Mouse (Mus musculus): ENCODE measurements at regions not wholly inside any gene's neighbourhood (a gene's known extent, or its start where the extent isn't known, plus 50 kb on each side); places are given as distances from the start of the nearest gene placed in this dataset.
"Not testable (repeated sequence)": the region's sequence is repeated elsewhere in the genome, so short reads cannot be mapped to it uniquely, and the experiment has no call there.

DNA sequence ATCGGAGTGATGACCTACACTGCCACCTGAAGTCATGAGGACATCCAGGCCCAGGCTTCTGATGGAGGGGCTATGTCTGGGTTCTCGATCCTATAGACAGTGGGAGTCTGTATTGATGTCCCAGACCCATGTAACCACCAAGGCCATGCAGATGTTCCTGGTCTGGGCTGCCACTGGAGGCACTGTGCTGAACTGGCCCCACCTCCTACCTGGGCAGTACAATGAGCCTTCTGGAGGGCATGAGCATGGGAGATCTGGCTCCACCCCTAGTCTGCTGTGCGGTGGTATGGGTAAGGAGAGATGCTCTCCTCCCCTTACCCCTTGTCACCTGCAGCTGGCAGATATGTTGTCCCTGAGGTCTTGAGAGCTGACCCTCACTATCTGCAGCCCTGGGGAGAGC, 197.1 kb downstream of the Arl6ip6 start:
- Histone ChIP-seq H3K36me3 (ENCODE audit: control insufficient read depth, insufficient read depth, low read length) (no peaks in the 10 kb centered on the region), H3K4me2 (replicated peaks; ENCODE audit: low read depth) (no peak overlapping the region), H3K27ac (replicated peaks) (no peak overlapping the region), H3K9me3 (ENCODE audit: control insufficient read depth, low read length) (no peaks in the 10 kb centered on the region), H3K4me3 (ENCODE audit: low read depth, low read length) (no peak overlapping the region), H3K27me3 (ENCODE audit: control insufficient read depth, insufficient read depth, low read length) (no peaks in the 10 kb centered on the region), H3K9ac (ENCODE audit: low read length) (no peak overlapping the region), H3K4me1 (replicated peaks; ENCODE audit: control insufficient read depth, insufficient read depth) (no peaks in the 10 kb centered on the region)
- TF ChIP-seq CTCF (IDR thresholded peaks at IDR 0.05; ENCODE audit: low read depth) = no peak
- no peak for TF ChIP-seq EP300 (optimal IDR thresholded peaks at IDR 0.05)
- DNase-seq (ENCODE audit: low spot score) (no peak), ATAC-seq (ENCODE audit: low FRiP score, low TSS enrichment) (peak; percentile 26; the same call in 1 of the 2 replicates)
- WGBS = 90% methylated on average over 3 of the region's 3 CpGs

DNA sequence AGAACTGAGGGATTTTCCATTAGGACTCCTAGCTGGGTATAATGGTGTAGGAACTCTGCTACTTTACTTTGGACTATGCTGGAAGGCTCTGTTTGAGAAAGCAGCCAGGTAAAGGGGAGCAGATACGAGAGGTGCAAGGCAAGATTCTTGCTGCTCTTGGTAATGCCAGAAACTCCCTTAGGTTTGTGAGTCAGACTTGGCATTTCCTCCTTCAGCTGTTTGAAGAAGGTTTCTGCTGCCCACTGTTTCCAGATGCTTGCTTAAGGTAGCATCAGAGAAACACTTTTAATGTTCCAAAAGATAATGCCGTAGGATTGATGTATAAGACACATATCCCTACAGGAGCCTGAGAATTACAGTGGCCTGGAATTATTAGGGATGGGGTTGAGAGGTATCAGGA, 222.9 kb downstream of the Arl6ip6 start:
- H3K4me3 ChIP-seq (ENCODE audit: low read depth, low read length) = no peak overlapping the region
- H3K4me1 ChIP-seq (replicated peaks; ENCODE audit: control insufficient read depth, insufficient read depth) = no peaks in the 10 kb centered on the region
- DNase-seq (ENCODE audit: low spot score) = no peak
- ATAC-seq (ENCODE audit: low FRiP score, low TSS enrichment) = no peak
- no peaks in the 10 kb centered on the region for H3K36me3 ChIP-seq (ENCODE audit: control insufficient read depth, insufficient read depth, low read length)
- H3K27me3 ChIP-seq (ENCODE audit: control insufficient read depth, insufficient read depth, low read length) = no peaks in the 10 kb centered on the region
- no peak overlapping the region for H3K9ac ChIP-seq (ENCODE audit: low read length)
- WGBS = 90% methylated on average over 2 of the region's 2 CpGs
- H3K9me3 ChIP-seq (ENCODE audit: control insufficient read depth, low read length) = no peaks in the 10 kb centered on the region
- H3K4me2 ChIP-seq (replicated peaks; ENCODE audit: low read depth) = no peak overlapping the region
- no peak overlapping the region for H3K27ac ChIP-seq (replicated peaks)
- no peak for TF ChIP-seq EP300 (optimal IDR thresholded peaks at IDR 0.05)

DNA sequence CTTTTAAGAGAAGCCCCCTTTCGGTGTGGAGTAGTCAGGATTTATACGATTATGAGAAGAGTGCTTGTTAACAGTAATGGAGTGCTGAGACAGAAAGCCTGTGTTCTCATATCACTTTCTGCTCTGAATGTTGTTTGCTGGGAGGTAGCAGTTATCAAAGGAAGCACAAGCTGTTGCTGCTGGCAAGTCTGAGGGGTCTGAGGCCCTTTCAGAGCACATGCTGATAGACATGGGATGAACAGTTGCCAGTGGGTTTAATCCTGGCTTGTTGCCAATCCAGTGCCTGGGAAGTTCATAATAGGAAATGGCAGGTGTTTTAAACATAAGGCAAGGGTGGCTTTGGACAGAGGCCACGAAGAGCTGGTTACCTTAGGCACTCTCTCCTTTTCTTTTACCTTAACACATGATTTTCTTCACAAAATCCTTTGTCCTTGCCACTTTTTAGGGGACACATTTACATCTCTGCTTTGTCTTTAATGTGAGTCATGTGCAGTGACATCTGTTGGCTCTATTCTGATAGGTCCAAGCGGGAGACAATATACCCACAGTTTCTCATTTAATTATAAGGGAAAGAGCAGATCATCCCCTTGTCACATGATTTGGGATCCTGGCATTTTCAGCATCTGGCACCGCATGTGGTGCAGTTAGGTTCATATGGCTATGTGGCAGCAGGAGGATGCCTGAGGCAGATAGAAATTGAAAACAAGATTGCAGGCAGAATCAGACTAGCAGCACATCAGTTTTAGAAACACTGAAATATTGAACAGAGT, 245.7 kb downstream of the Arl6ip6 start:
- Histone ChIP-seq H3K27ac (replicated peaks) (no peak overlapping the region), H3K9ac (ENCODE audit: low read length) (no peak overlapping the region), H3K36me3 (ENCODE audit: control insufficient read depth, insufficient read depth, low read length) (no peaks in the 10 kb centered on the region), H3K4me1 (replicated peaks; ENCODE audit: control insufficient read depth, insufficient read depth) (no peaks in the 10 kb centered on the region), H3K9me3 (ENCODE audit: control insufficient read depth, low read length) (no peaks in the 10 kb centered on the region), H3K4me2 (replicated peaks; ENCODE audit: low read depth) (no peak overlapping the region), H3K27me3 (ENCODE audit: control insufficient read depth, insufficient read depth, low read length) (no peaks in the 10 kb centered on the region), H3K4me3 (ENCODE audit: low read depth, low read length) (no peak overlapping the region)
- no peak for TF ChIP-seq EP300 (optimal IDR thresholded peaks at IDR 0.05)
- no peak for TF ChIP-seq CTCF (IDR thresholded peaks at IDR 0.05; ENCODE audit: low read depth)
- no peak for DNase-seq (ENCODE audit: low spot score)
- ATAC-seq (ENCODE audit: low FRiP score, low TSS enrichment) = no peak
- 77% methylated on average over 5 of the region's 5 CpGs for WGBS

DNA sequence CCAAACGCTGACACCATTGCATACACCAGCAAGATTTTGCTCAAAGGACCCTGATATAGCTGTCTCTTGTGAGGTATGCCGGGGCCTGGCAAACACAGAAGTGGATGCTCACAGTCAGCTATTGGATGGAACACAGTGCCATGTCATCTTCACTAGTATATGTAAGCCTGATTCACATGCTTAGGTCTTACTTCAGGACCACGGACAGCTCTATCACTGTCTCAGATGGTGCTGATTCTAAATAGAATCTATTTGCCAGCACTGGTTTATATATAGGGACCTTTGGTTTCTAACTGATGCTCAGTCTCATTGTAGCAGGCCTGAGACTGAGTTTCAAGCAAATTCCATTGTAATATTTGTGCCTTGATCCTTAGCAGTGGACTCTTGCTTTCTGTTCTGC, 248.8 kb downstream of the Arl6ip6 start:
- not testable (repeated sequence) for DNase-seq (ENCODE audit: low spot score)

DNA sequence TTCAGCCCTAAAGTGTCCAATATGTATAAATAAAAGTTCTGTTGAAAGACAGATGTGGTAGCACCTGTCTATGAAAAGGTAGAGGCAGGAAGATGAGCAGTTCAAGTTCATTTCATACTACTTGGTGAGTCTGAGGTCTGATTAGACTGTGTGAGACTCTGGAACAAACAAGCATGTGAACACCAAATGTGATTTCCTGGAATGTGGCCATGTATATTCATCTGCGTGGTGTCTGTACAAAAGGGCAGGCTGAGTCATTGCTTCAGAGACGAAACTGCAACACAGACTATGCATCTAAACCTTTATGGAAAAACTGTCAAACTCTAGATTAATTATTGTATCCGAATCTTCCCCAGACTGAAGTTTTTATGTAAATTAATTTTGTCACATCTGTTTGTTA, 268.7 kb downstream of the Arl6ip6 start:
- Histone ChIP-seq H3K4me3 (ENCODE audit: low read depth, low read length) (no peak overlapping the region), H3K36me3 (ENCODE audit: control insufficient read depth, insufficient read depth, low read length) (no peaks in the 10 kb centered on the region), H3K27ac (replicated peaks) (no peak overlapping the region), H3K27me3 (ENCODE audit: control insufficient read depth, insufficient read depth, low read length) (no peaks in the 10 kb centered on the region), H3K4me2 (replicated peaks; ENCODE audit: low read depth) (no peak overlapping the region), H3K4me1 (replicated peaks; ENCODE audit: control insufficient read depth, insufficient read depth) (no peaks in the 10 kb centered on the region), H3K9ac (ENCODE audit: low read length) (no peak overlapping the region), H3K9me3 (ENCODE audit: control insufficient read depth, low read length) (no peaks in the 10 kb centered on the region)
- WGBS = 41% methylated on average over 3 of the region's 3 CpGs
- ATAC-seq (ENCODE audit: low FRiP score, low TSS enrichment) = no peak
- TF ChIP-seq EP300 (optimal IDR thresholded peaks at IDR 0.05) = no peak
- no peak for TF ChIP-seq CTCF (IDR thresholded peaks at IDR 0.05; ENCODE audit: low read depth)
- no peak for DNase-seq (ENCODE audit: low spot score)

More for the DNA sequence above, 248.8 kb downstream of the Arl6ip6 start:
- H3K4me3 ChIP-seq (ENCODE audit: low read depth, low read length); H3K4me1 ChIP-seq (replicated peaks; ENCODE audit: control insufficient read depth, insufficient read depth); H3K36me3 ChIP-seq (ENCODE audit: control insufficient read depth, insufficient read depth, low read length); H3K4me2 ChIP-seq (replicated peaks; ENCODE audit: low read depth); H3K27me3 ChIP-seq (ENCODE audit: control insufficient read depth, insufficient read depth, low read length); ATAC-seq (ENCODE audit: low FRiP score, low TSS enrichment); H3K9ac ChIP-seq (ENCODE audit: low read length); H3K9me3 ChIP-seq (ENCODE audit: control insufficient read depth, low read length); H3K27ac ChIP-seq (replicated peaks): not testable (repeated sequence)
- 51% methylated on average over 3 of the region's 3 CpGs for WGBS

DNA sequence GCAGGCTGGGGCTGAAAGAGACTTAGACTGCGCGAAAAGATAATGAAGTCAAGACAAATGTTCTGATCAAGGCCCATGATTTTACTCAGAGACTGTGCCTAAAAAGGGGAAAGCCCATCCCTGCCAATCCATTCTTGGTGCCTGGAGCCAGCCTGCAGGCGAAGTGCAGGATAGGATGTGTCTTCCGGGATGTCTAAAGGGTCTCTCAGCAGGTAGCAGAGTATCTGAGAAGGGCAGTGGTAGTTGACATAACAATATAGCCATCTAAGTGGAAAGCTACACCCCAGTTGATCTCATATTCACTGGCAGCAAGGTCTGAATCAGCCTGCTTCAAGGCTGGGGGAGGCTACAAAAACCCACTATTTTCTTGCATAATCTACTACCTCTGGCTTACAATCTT, 282.9 kb downstream of the Arl6ip6 start:
- 87% methylated on average over 4 of the region's 4 CpGs for WGBS
- no peak for ATAC-seq (ENCODE audit: low FRiP score, low TSS enrichment)

More for the DNA sequence above, 282.9 kb downstream of the Arl6ip6 start:
- no peaks in the 10 kb centered on the region for H3K9me3 ChIP-seq (ENCODE audit: control insufficient read depth, low read length)
- H3K4me2 ChIP-seq (replicated peaks; ENCODE audit: low read depth) = no peak overlapping the region
- no peak overlapping the region for H3K9ac ChIP-seq (ENCODE audit: low read length)
- TF ChIP-seq CTCF (IDR thresholded peaks at IDR 0.05; ENCODE audit: low read depth) = no peak
- TF ChIP-seq EP300 (optimal IDR thresholded peaks at IDR 0.05) = no peak
- no peaks in the 10 kb centered on the region for H3K36me3 ChIP-seq (ENCODE audit: control insufficient read depth, insufficient read depth, low read length)
- no peaks in the 10 kb centered on the region for H3K4me1 ChIP-seq (replicated peaks; ENCODE audit: control insufficient read depth, insufficient read depth)
- no peak overlapping the region for H3K27ac ChIP-seq (replicated peaks)
- H3K27me3 ChIP-seq (ENCODE audit: control insufficient read depth, insufficient read depth, low read length) = no peaks in the 10 kb centered on the region
- no peak for DNase-seq (ENCODE audit: low spot score)
- H3K4me3 ChIP-seq (ENCODE audit: low read depth, low read length) = no peak overlapping the region
